ENCODE assay signal across 8 mouse cellular contexts in genomic region chr7:89463775-89464592, GRCm38 (mm10). TPM values are rescaled to one million over a fixed set of nuclear protein-coding genes. Genes with fewer than 3 reads are reported as not detected.
DNase-seq lines count a peak whose midpoint lies in the region; ATAC-seq and TF ChIP-seq lines count a peak whose summit lies in the region.

No protein-coding gene starts in this region.

- TF ChIP-seq CTCF in kidney, adult 2 months (conservative IDR thresholded peaks at IDR 0.05; ENCODE audit: insufficient read depth, insufficient read length, low read depth, low read length): no peak

- H3K36me3 ChIP-seq in kidney, adult 2 months (ENCODE audit: control insufficient read depth, insufficient read depth, low read length): no peaks in the 10 kb centered on the region
- no peaks in the 10 kb centered on the region for H3K36me3 ChIP-seq in kidney, embryonic 14.5 days (ENCODE audit: control insufficient read depth, insufficient read depth, low read length)
- no peaks in the 10 kb centered on the region for H3K36me3 ChIP-seq in forebrain, embryonic 16.5 days (ENCODE audit: control insufficient read depth, insufficient read depth)

- H3K27me3 ChIP-seq in kidney, adult 2 months (replicated peaks; ENCODE audit: control insufficient read depth, insufficient read depth, low read length): no peaks in the 10 kb centered on the region
- no peaks in the 10 kb centered on the region for H3K27me3 ChIP-seq in kidney, embryonic 14.5 days (ENCODE audit: control insufficient read depth, insufficient read depth, low read length)
- no peaks in the 10 kb centered on the region for H3K27me3 ChIP-seq in forebrain, embryonic 16.5 days (replicated peaks; ENCODE audit: control insufficient read depth, insufficient read depth, low read length)

- 73% methylated on average over 10 of the region's 10 CpGs for WGBS in kidney, adult 2 months
- 60% methylated on average over 10 of the region's 10 CpGs for WGBS in kidney, embryonic 14.5 days
- 43% methylated on average over 10 of the region's 10 CpGs for WGBS in forebrain, embryonic 16.5 days

- H3K4me1 ChIP-seq in kidney, adult 2 months (ENCODE audit: control insufficient read depth, insufficient read depth, low read length): peaks cover 5% of the 10 kb centered on the region; the same call in 1 of the 2 replicates
- H3K4me1 ChIP-seq in kidney, embryonic 14.5 days (ENCODE audit: control insufficient read depth, insufficient read depth, low read length): 0 out of 2 replicates have a peak, but pooled peaks cover 2% of the 10 kb centered on the region
- H3K4me1 ChIP-seq in forebrain, embryonic 16.5 days (replicated peaks; ENCODE audit: control insufficient read depth, insufficient read depth, low read length): peaks cover 3% of the 10 kb centered on the region; the same call in 1 of the 2 replicates

- DNase-seq in kidney, adult 2 months: no peak
- peak; percentile 59 to 65 for DNase-seq in cerebellum, postnatal 10 days
- DNase-seq in frontal cortex, adult 2 months (ENCODE audit: extremely low spot score in 1 of 2, low spot score in 1 of 2): no peak
- no peak for DNase-seq in kidney, adult 9 months
- DNase-seq in gastrocnemius, adult 8-10 months (ENCODE audit: low spot score in 2 of 2): no peak

- no peak for TF ChIP-seq POLR2A in kidney, adult 2 months (IDR thresholded peaks at IDR 0.05; ENCODE audit: low read depth, low read length)

- H3K9me3 ChIP-seq in kidney, embryonic 14.5 days (ENCODE audit: control insufficient read depth, low read length): no peaks in the 10 kb centered on the region
- no peaks in the 10 kb centered on the region for H3K9me3 ChIP-seq in forebrain, embryonic 16.5 days (ENCODE audit: control insufficient read depth, low read length)

- no peak for ATAC-seq in kidney, embryonic 14.5 days (ENCODE audit: low FRiP score, low TSS enrichment)
- peak; percentile 80 for ATAC-seq in forebrain, embryonic 16.5 days
- peak; percentile 66 for ATAC-seq in megakaryocyte, adult 5-6 weeks (ENCODE audit: poor library complexity, severe bottlenecking)

- no peak overlapping the region for H3K4me2 ChIP-seq in kidney, embryonic 14.5 days (replicated peaks; ENCODE audit: low read depth, low read length)
- no peak overlapping the region for H3K4me2 ChIP-seq in forebrain, embryonic 16.5 days (ENCODE audit: low read length)

- H3K9ac ChIP-seq in kidney, embryonic 14.5 days (ENCODE audit: low read depth, low read length): no peak overlapping the region
- H3K9ac ChIP-seq in forebrain, embryonic 16.5 days (replicated peaks; ENCODE audit: low read depth, low read length): no peak overlapping the region

- H3K4me3 ChIP-seq in kidney, adult 2 months (ENCODE audit: insufficient read depth, low read depth, low read length): no peak overlapping the region
- no peak overlapping the region for H3K4me3 ChIP-seq in kidney, embryonic 14.5 days (ENCODE audit: low read length)
- no peak overlapping the region for H3K4me3 ChIP-seq in forebrain, embryonic 16.5 days (replicated peaks; ENCODE audit: low read length)

- peak overlapping the region; percentile 84; the same call in 1 of the 2 replicates for H3K27ac ChIP-seq in kidney, adult 2 months (ENCODE audit: insufficient read depth, low read depth, low read length)
- no peak overlapping the region for H3K27ac ChIP-seq in kidney, embryonic 14.5 days (ENCODE audit: low read depth, low read length)
- H3K27ac ChIP-seq in forebrain, embryonic 16.5 days (ENCODE audit: low read length): no peak overlapping the region

RNA-seq across cellular contexts. Expression of gene Fzd4, which starts 59.8 kb away (rescaled TPM):
- 28.7 and 31.2 TPM in 2 replicates for polyA plus RNA-seq in kidney, adult 2 months (2012; rRNA removed)
- 19.9 and 42.0 TPM in 2 replicates for polyA plus RNA-seq in kidney, embryonic 14.5 days (2014; fragmentation: Nextera tagmentation; extraction: Ambion mirVana)
- polyA plus RNA-seq in forebrain, embryonic 16.5 days (2015; fragmentation: Nextera tagmentation; extraction: Ambion mirVana): 1.6 and 2.1 TPM in 2 replicates
- total RNA-seq in megakaryocyte, adult 5-6 weeks (2015): 4.8 TPM in 2 replicates
- 4.0 and 5.0 TPM in 2 replicates for total RNA-seq in megakaryocyte, adult 5-6 weeks (2017)
- 4.7 and 5.0 TPM in 2 replicates for polyA plus RNA-seq in frontal cortex, adult 2 months (2012; rRNA removed)
- 10 to 100 TPM; 16.8 to 33.2 (median 27.0) TPM for total RNA-seq in gastrocnemius, adult 8-10 months (2022)

RNA-seq across cellular contexts. Expression of gene Tmem135, which starts 60.0 kb away (rescaled TPM):
- 53.6 and 100 TPM in 2 replicates for polyA plus RNA-seq in kidney, adult 2 months (2012; rRNA removed)
- polyA plus RNA-seq in kidney, embryonic 14.5 days (2014; fragmentation: Nextera tagmentation; extraction: Ambion mirVana): 19.2 and 31.9 TPM in 2 replicates
- 25.7 and 27.5 TPM in 2 replicates for polyA plus RNA-seq in forebrain, embryonic 16.5 days (2015; fragmentation: Nextera tagmentation; extraction: Ambion mirVana)
- total RNA-seq in megakaryocyte, adult 5-6 weeks (2015): 29.9 and 31.6 TPM in 2 replicates
- 18.7 and 26.5 TPM in 2 replicates for total RNA-seq in megakaryocyte, adult 5-6 weeks (2017)
- 35.3 and 37.5 TPM in 2 replicates for polyA plus RNA-seq in frontal cortex, adult 2 months (2012; rRNA removed)
- 10 to 100 TPM; 13.9 to 18.6 (median 15.0) TPM for total RNA-seq in gastrocnemius, adult 8-10 months (2022)

Comparison
In these comparisons a context has a peak if more than half of its experiments do, and no peak if none do; other contexts are left out.
1. DNase-seq: peak in cerebellum, postnatal 10 days (2 of 2); none in kidney, adult 2 months (single experiment), frontal cortex, adult 2 months (0 of 2), kidney, adult 9 months (single experiment) and gastrocnemius, adult 8-10 months (0 of 2).